7 mouse cellular contexts compared by ENCODE assay signal in the genomic region with DNA sequence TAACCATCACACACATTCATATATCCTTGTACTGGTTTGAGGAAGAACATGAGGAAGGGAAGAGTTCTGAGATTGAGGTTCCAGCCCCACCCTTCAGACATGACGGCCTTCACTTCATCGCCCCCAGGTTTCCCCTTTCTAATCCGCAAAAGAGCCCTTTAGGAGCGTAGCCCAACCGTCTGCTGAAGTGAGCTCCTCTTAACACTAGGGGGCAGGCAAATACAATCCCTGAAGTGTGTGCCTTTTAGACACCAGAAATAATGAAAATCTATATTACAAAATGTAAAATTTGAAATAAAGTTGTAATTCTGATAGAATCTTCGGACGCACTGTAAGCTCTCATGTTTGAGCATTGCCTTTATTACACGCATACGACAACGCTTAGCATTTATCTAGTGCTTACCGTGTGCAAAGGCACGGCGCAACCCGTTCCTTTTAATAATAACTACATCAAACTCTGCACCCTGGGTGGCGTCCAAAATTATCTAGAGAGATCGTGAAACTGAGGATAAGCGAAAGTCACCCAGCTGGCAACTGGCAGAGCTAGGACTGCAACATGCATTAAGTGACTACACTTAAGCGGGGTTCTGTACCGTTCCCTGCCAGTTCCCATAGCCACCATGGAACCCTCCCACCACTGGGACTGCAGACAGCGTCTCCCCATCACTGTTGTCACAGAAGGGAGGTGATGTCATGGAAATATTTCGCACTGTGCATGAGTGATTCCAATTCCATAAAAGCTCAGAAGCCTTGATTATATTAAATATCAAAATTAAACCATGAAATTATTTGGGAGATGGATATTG.
DNase-seq lines count a peak whose midpoint lies in the region; ATAC-seq and TF ChIP-seq lines count a peak whose summit lies in the region.

No protein-coding gene starts in this region.

- no peaks in the 10 kb centered on the region for H3K36me3 ChIP-seq in thymus, adult 2 months (ENCODE audit: control insufficient read depth, insufficient read depth, low read length)
- H3K36me3 ChIP-seq in forebrain, embryonic 14.5 days (ENCODE audit: control insufficient read depth, insufficient read depth, low read length), result no peaks in the 10 kb centered on the region
- H3K36me3 ChIP-seq in small intestine, adult 2 months (ENCODE audit: control insufficient read depth, insufficient read depth, low read length), result no peaks in the 10 kb centered on the region

- 63% methylated on average over 21 of the region's 21 CpGs for WGBS in thymus, adult 2 months
- 52% methylated on average over 21 of the region's 21 CpGs for WGBS in forebrain, embryonic 14.5 days
- WGBS in small intestine, adult 2 months, result 48% methylated on average over 21 of the region's 21 CpGs

- no peak overlapping the region for H3K4me3 ChIP-seq in thymus, adult 2 months (ENCODE audit: control insufficient read depth, insufficient read depth, low read length)
- no peak overlapping the region for H3K4me3 ChIP-seq in forebrain, embryonic 14.5 days (ENCODE audit: low read depth, low read length)
- no peak overlapping the region for H3K4me3 ChIP-seq in small intestine, adult 2 months (ENCODE audit: low read depth, low read length)

- no peak for TF ChIP-seq CTCF in thymus, adult 2 months (IDR thresholded peaks at IDR 0.05; ENCODE audit: borderline replicate concordance, control insufficient read depth, extremely low read depth, insufficient read depth, low read length, poor library complexity)
- peak; percentile 36; the same call in 1 of the 2 replicates for TF ChIP-seq CTCF in small intestine, adult 2 months (IDR thresholded peaks at IDR 0.05; ENCODE audit: extremely low read depth, insufficient read length, insufficient replicate concordance, low read depth, low read length)

- H3K4me2 ChIP-seq in forebrain, embryonic 14.5 days (ENCODE audit: low read length), result no peak overlapping the region

- peak; percentile 12 for DNase-seq in thymus, adult 2 months
- no peak for DNase-seq in thymus, postnatal 36 days
- peak; percentile 29 for DNase-seq in c-Kit-positive CD71-negative TER-119-negative erythroid progenitor cells, embryonic 14.5 days (ENCODE audit: low read depth)
- peak; percentile 81 for DNase-seq in forebrain, embryonic 14.5 days (ENCODE audit: low spot score)
- DNase-seq in kidney, postnatal 36 days, result peak; percentile 30 to 52
- DNase-seq in lung, postnatal 36 days, result peak; percentile 56

- H3K27ac ChIP-seq in thymus, adult 2 months (ENCODE audit: control insufficient read depth, insufficient read depth, low read length), result no peak overlapping the region
- no peak overlapping the region for H3K27ac ChIP-seq in forebrain, embryonic 14.5 days (ENCODE audit: low read depth, low read length)
- no peak overlapping the region for H3K27ac ChIP-seq in small intestine, adult 2 months (ENCODE audit: insufficient read depth, low read depth, low read length)

- H3K27me3 ChIP-seq in thymus, adult 2 months (ENCODE audit: control insufficient read depth, insufficient read depth, low read length), result no peaks in the 10 kb centered on the region
- H3K27me3 ChIP-seq in forebrain, embryonic 14.5 days (replicated peaks; ENCODE audit: control insufficient read depth, insufficient read depth, low read length), result no peaks in the 10 kb centered on the region
- no peaks in the 10 kb centered on the region for H3K27me3 ChIP-seq in small intestine, adult 2 months (ENCODE audit: control insufficient read depth, insufficient read depth, low read length)

- TF ChIP-seq POLR2A in thymus, adult 2 months (IDR thresholded peaks at IDR 0.05; ENCODE audit: control insufficient read depth, extremely low read depth, insufficient read depth, low read length, poor library complexity), result no peak
- no peak for TF ChIP-seq POLR2A in small intestine, adult 2 months (IDR thresholded peaks at IDR 0.05; ENCODE audit: low read depth, low read length)

- ATAC-seq in forebrain, embryonic 14.5 days, result peak; percentile 65

- no peak overlapping the region for H3K9ac ChIP-seq in forebrain, embryonic 14.5 days (ENCODE audit: low read length)

- H3K4me1 ChIP-seq in thymus, adult 2 months (replicated peaks; ENCODE audit: control insufficient read depth, insufficient read depth, low read length), result no peaks in the 10 kb centered on the region
- H3K4me1 ChIP-seq in forebrain, embryonic 14.5 days (ENCODE audit: control insufficient read depth, insufficient read depth, low read length), result no peaks in the 10 kb centered on the region
- peaks cover 4% of the 10 kb centered on the region; the same call in 1 of the 2 replicates for H3K4me1 ChIP-seq in small intestine, adult 2 months (ENCODE audit: control insufficient read depth, insufficient read depth, insufficient read length, low read length)

- no peaks in the 10 kb centered on the region for H3K9me3 ChIP-seq in forebrain, embryonic 14.5 days (replicated peaks; ENCODE audit: control insufficient read depth, low read length)

Comparison
In these comparisons a context has a peak if more than half of its experiments do, and no peak if none do; other contexts are left out.
1. DNase-seq: peak in thymus, adult 2 months (single experiment), c-Kit-positive CD71-negative TER-119-negative erythroid progenitor cells, embryonic 14.5 days (single experiment), forebrain, embryonic 14.5 days (single experiment), kidney, postnatal 36 days (2 of 2) and lung, postnatal 36 days (single experiment); none in thymus, postnatal 36 days (0 of 2).